Mouse (Mus musculus) stomach, embryonic 14.5 days (tissue): Measurements from ENCODE around the gene St6galnac3. TPM values are rescaled to one million over a fixed set of nuclear protein-coding genes. Genes with fewer than 3 reads are reported as not detected.

Experiments
- ATAC-seq: fragments of 200-750 bp; cut with Nextera tagmentation; 2 replicates; pipeline ENCODE4 v1.8.0; 2017; ENCODE audit warnings: low read depth, moderate TSS enrichment; ENCODE audit not compliant: insufficient number of reproducible peaks, insufficient read depth, low FRiP score
- H3K27ac ChIP-seq: fragments of 300-500 bp; sonication (generic); 2 replicates; pipeline ENCODE4 v1.5.1; 2014; ENCODE audit warnings: mild to moderate bottlenecking, low read length, moderate library complexity, mixed read lengths
- H3K27me3 ChIP-seq: fragments of 300-500 bp; sonication (generic); 2 replicates; pipeline ENCODE4 v1.6.1; 2014; ENCODE audit warnings: low read length, control low read depth, mixed read lengths; ENCODE audit not compliant: control insufficient read depth, insufficient read depth
- H3K36me3 ChIP-seq: fragments of 300-500 bp; sonication (generic); 2 replicates; pipeline ENCODE4 v1.6.1; 2014; ENCODE audit warnings: mild to moderate bottlenecking, control low read depth, low read length, moderate library complexity, mixed read lengths; ENCODE audit not compliant: control insufficient read depth, insufficient read depth
- H3K4me1 ChIP-seq: fragments of 300-500 bp; sonication (generic); 2 replicates; pipeline ENCODE4 v1.6.1; 2014; ENCODE audit warnings: low read length, control low read depth, mixed read lengths; ENCODE audit not compliant: control insufficient read depth, insufficient read depth
- H3K4me2 ChIP-seq: fragments of 300-500 bp; sonication (generic); replicated peaks from 2 replicates; pipeline ENCODE4 v1.6.1; 2014; ENCODE audit warnings: low read depth, low read length, control low read depth
- H3K4me3 ChIP-seq: fragments of 300-500 bp; sonication (generic); 2 replicates; pipeline ENCODE4 v1.5.1; 2014; ENCODE audit warnings: low read depth, low read length, control low read depth
- H3K9ac ChIP-seq: fragments of 300-500 bp; sonication (generic); replicated peaks from 2 replicates; pipeline ENCODE4 v1.6.1; 2014; ENCODE audit warnings: low read depth, mild to moderate bottlenecking, control low read depth, low read length, moderate library complexity, mixed read lengths
- H3K9me3 ChIP-seq: fragments of 300-500 bp; sonication (generic); 2 replicates; pipeline ENCODE4 v1.6.1; 2016; ENCODE audit warnings: low read depth, low read length, control low read depth; ENCODE audit not compliant: control insufficient read depth
- WGBS: fragments of 180-500 bp; shearing (Covaris S2); extraction: QIAGEN DNeasy Blood & Tissue Kit; methylation state at CpG from one replicate; pipeline ENCODE4 v1.1.7; 2014; 5-methylcytosine and 5-hydroxymethylcytosine counted together
- polyA plus RNA-seq: library from polyadenylated mRNA; unstranded; fragments of >200 nt; fragmentation: Nextera tagmentation; extraction: Ambion mirVana; gene quantifications from 2 replicates; pipeline ENCODE4 v1.2.1, GENCODE M21; 2014

The St6galnac3 gene
- polyA plus RNA-seq, 1 experiment from 2014 or later = 51.6 TPM

DNA sequence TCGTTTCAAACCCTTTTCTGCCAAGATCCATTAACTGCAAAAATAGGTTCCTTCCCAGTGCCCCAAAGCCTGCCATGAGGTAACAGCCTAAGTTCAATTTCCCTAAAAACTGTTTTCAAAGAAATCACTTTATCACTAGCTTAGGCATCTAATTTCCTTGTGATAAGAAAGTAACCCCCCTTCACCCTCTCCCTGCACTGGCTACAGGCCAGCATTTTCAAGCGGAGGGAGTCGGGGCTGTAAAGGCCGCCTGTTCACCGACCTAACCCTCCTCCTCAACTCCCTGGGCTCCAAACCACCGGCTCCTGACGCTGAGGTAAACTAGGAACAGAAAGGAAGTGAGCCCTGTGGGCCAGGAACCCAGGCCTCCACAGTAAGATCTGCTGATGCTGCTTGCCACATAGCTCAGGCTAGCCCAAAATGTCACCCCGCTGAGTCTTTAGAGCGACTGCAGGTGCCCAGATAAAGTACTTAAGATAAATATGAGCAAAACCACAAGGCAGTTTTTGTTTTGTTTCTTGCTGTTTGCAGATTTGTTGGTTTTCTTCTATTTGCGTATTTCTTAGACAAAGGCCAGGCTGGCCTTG lies 61.0 kb downstream of the St6galnac3 start:
- H3K27ac ChIP-seq = no peak overlapping the region
- no peaks in the 10 kb centered on the region for H3K36me3 ChIP-seq
- 0 out of 2 replicates have a peak, but pooled peaks have one; percentile 31 for ATAC-seq
- H3K27me3 ChIP-seq = no peaks in the 10 kb centered on the region
- H3K4me3 ChIP-seq = no peak overlapping the region
- 55% methylated on average over 10 of the region's 10 CpGs for WGBS
- 0 out of 2 replicates have a peak, but pooled peaks cover 4% of the 10 kb centered on the region for H3K4me1 ChIP-seq
- H3K9ac ChIP-seq = no peak overlapping the region
- H3K4me2 ChIP-seq = no peak overlapping the region
- no peaks in the 10 kb centered on the region for H3K9me3 ChIP-seq

DNA sequence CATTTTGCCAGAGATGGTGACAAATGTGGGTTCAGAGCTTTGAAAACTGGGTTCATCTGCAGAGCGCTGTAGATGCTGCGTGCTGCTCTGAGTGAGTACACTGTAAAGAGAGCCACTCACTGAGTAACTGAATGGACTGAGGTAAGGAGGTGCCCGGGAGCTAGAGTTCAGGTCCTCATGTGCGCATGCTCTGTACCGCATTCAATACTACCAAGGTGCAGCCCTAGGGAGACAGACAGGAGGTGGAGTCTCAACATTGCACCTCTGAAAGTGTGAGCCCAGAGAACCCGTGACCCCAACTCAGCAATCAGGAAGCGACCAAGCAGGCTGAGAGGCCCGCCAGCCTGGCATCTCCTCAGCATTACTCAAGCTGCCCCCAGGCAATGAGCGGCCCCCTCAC lies 62.2 kb downstream of the St6galnac3 start:
- H3K4me1 ChIP-seq = 0 out of 2 replicates have a peak, but pooled peaks cover 4% of the 10 kb centered on the region

DNA sequence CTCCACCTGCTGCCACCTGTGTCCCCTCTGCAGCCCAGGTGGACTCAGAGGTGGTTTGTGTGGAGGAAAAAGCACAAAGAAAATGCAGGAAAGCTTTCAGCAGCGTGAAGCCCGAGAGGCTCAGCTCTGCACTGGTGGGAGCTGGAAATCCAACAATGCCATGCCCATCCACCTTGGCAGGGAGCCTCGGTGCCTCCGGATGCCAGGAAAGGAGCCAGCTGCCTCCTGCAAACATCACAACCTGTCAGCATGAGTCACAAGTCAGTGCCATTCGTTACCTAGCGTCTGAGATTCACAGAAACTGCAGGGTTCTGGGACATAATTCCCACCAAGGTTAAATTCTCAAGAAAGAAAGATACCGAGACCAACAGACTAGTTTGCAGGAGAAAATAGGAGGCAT lies 63.0 kb downstream of the St6galnac3 start:
- H3K27me3 ChIP-seq = no peaks in the 10 kb centered on the region
- 0 out of 2 replicates have a peak, but pooled peaks cover 4% of the 10 kb centered on the region for H3K4me1 ChIP-seq
- H3K9ac ChIP-seq = no peak overlapping the region
- ATAC-seq = no peak
- no peaks in the 10 kb centered on the region for H3K9me3 ChIP-seq
- 78% methylated on average over 7 of the region's 7 CpGs for WGBS
- no peaks in the 10 kb centered on the region for H3K36me3 ChIP-seq
- H3K4me2 ChIP-seq = no peak overlapping the region
- no peak overlapping the region for H3K27ac ChIP-seq
- no peak overlapping the region for H3K4me3 ChIP-seq

More for the DNA sequence above, 62.2 kb downstream of the St6galnac3 start:
- no peaks in the 10 kb centered on the region for H3K9me3 ChIP-seq
- no peak overlapping the region for H3K9ac ChIP-seq
- no peak for ATAC-seq
- no peaks in the 10 kb centered on the region for H3K27me3 ChIP-seq
- 83% methylated on average over 9 of the region's 9 CpGs for WGBS
- H3K36me3 ChIP-seq = no peaks in the 10 kb centered on the region
- H3K27ac ChIP-seq = no peak overlapping the region
- H3K4me3 ChIP-seq = no peak overlapping the region
- no peak overlapping the region for H3K4me2 ChIP-seq

DNA sequence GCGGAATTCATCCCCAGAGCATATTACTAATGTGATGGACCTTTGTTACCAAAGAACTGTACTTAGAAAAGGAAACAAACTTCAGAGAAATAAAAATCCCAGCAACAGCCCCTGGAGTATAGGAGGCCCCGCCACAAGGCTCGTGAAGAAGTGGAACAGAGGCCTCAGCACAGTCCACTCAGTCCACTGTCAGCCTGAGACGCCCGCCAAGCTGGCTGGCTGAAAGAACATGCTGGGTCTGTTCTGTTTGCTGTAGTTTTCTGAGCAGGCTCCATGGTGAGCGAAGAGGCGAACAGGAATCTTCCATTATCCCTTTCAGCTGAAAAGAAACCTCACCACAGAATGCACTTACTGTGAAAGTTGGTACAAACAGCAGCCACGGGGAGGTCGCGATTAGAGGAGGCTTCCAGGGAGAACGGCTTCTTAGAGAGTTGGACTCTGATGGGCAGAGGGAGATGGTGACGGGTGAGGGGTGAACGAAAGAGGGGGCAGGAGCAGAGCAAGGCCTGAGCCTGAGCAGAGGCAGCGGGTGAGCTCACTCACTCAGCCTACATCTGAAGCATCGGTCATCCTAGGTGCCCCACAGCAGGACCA lies 65.3 kb downstream of the St6galnac3 start:
- H3K4me3 ChIP-seq = no peak overlapping the region
- no peaks in the 10 kb centered on the region for H3K9me3 ChIP-seq
- WGBS = 73% methylated on average over 15 of the region's 15 CpGs
- 0 out of 2 replicates have a peak, but pooled peaks cover 4% of the 10 kb centered on the region for H3K4me1 ChIP-seq
- H3K27ac ChIP-seq = no peak overlapping the region
- H3K4me2 ChIP-seq = no peak overlapping the region
- no peak overlapping the region for H3K9ac ChIP-seq
- no peak for ATAC-seq
- H3K36me3 ChIP-seq = no peaks in the 10 kb centered on the region
- no peaks in the 10 kb centered on the region for H3K27me3 ChIP-seq

DNA sequence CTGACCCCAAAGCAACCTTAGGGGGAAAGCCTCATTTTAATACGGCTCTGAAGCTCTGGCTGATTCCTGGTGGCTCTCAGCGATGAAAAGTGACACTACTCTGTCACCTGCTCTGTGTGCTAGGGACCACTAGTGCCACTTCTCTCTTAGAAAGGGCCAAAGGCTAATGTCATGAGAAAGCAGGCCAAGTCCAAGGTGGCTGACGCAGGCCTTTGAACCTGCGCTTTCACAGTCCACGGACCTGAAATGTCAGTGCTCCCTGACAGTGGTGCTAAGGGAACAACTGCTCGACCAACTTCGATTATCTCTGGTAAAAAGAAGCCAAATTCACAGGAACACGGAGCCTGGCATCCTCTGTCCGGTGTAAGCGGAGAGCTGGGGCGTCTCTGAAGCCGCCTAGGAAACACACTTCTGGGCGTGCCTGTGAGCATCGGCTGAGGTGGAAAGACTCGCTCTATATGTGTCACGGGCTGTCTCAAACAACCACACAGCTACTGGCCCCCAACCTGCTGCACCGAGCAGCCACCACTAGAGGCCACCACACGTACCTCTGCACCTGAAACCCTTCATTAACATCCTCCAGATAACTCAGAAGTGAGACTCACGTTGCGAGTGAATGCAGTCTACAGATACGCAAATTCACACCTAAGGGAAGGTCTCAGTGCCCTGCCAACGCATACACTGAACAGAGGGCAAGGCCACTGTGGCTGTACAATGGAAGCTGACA lies 66.8 kb downstream of the St6galnac3 start:
- Histone ChIP-seq H3K9ac (no peak overlapping the region), H3K9me3 (no peaks in the 10 kb centered on the region), H3K27ac (no peak overlapping the region), H3K4me3 (no peak overlapping the region), H3K27me3 (no peaks in the 10 kb centered on the region), H3K4me2 (no peak overlapping the region), H3K36me3 (no peaks in the 10 kb centered on the region), H3K4me1 (no peaks in the 10 kb centered on the region)
- ATAC-seq = peak; percentile 29; the same call in 1 of the 2 replicates
- whole genome bisulfite sequencing = 70% methylated on average over 22 of the region's 22 CpGs

DNA sequence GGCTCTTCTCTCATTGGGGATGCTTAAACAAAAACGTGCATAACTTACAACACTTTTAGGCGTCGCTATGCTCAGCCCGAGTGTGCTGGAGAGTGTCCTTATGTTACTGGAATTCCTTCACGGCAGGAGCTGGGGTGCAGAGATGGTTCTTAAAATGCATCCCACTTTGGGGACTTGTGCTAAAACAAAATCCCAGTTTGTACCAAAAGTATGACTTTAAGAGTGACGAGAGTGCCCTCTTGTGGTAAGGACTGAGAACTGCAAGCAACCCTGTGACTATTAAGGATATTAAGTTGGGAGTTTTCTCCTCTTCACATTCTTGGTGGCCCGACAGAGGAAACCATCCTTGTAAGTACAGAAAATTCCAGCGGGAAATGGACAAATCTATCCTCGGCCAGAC lies 69.9 kb downstream of the St6galnac3 start:
- no peak overlapping the region for H3K4me2 ChIP-seq
- H3K36me3 ChIP-seq = no peaks in the 10 kb centered on the region; the same call in 1 of the 2 replicates
- H3K4me3 ChIP-seq = no peak overlapping the region
- ATAC-seq = no peak
- no peak overlapping the region for H3K9ac ChIP-seq
- WGBS = 26% methylated on average over 9 of the region's 9 CpGs
- no peaks in the 10 kb centered on the region for H3K4me1 ChIP-seq
- H3K27ac ChIP-seq = no peak overlapping the region
- no peaks in the 10 kb centered on the region for H3K9me3 ChIP-seq
- H3K27me3 ChIP-seq = no peaks in the 10 kb centered on the region

DNA sequence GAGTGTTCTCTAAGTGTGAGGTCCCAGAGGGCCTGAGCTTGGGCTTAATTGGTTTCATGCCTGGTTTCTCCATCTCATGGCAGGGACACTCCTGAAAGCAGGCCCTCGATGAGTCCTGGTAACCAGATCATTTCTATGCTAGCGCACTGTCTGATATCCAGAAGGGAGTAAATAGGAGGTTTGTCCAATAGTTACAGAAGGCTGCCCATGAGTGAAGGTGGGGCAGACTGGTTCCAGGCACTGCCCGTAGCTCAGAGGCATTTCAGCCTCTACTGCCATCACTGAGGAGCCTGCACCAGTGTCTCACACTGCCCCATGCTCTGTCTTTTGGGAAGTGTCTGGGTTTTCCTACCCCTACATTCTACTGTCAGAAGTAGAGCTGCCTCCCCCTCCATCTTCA lies 72.1 kb downstream of the St6galnac3 start:
- no peak overlapping the region for H3K4me2 ChIP-seq
- no peaks in the 10 kb centered on the region for H3K9me3 ChIP-seq
- no peaks in the 10 kb centered on the region for H3K4me1 ChIP-seq
- no peaks in the 10 kb centered on the region for H3K27me3 ChIP-seq
- H3K4me3 ChIP-seq = no peak overlapping the region
- H3K27ac ChIP-seq = no peak overlapping the region
- no peak overlapping the region for H3K9ac ChIP-seq
- ATAC-seq = no peak
- WGBS = 82% methylated on average over 3 of the region's 3 CpGs
- H3K36me3 ChIP-seq = peaks cover 3% of the 10 kb centered on the region; the same call in 1 of the 2 replicates

DNA sequence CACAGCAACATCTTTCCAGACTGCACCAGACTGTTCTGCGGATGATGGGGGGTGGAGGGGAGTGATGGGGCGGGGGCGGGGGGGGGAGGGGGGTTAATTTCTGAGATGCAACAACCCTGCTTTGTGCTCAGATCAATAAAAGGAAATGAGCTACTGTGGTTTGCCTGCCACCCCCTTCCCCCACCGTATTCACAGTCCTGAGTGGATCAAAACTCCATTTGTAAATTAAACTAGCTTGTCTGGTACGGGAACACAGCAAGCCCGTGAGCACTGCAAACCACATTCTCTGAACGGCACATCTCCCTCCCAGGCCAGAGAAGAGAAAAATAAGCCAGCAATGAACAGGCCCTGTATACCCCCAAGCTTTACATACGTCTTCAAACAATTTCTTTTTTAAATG lies 76.3 kb downstream of the St6galnac3 start:
- no peaks in the 10 kb centered on the region for H3K9me3 ChIP-seq
- no peak overlapping the region for H3K4me2 ChIP-seq
- H3K27ac ChIP-seq = no peak overlapping the region
- 58% methylated on average over 8 of the region's 8 CpGs for WGBS
- H3K27me3 ChIP-seq = no peaks in the 10 kb centered on the region
- H3K36me3 ChIP-seq = peaks cover 3% of the 10 kb centered on the region; the same call in 1 of the 2 replicates
- no peak overlapping the region for H3K9ac ChIP-seq
- no peak for ATAC-seq
- no peak overlapping the region for H3K4me3 ChIP-seq
- peaks cover 6% of the 10 kb centered on the region for H3K4me1 ChIP-seq
